Mouse (Mus musculus) embryo, embryonic 11.5 days (tissue): Measurements from ENCODE around the gene Actn1.
"Not testable (repeated sequence)": the region's sequence is repeated elsewhere in the genome, so short reads cannot be mapped to it uniquely, and the experiment has no call there.

Experiments
- DNase-seq: peaks from one replicate; pipeline ENCODE4 v3.0.0-alpha.2; 2012; ENCODE audit warnings: low read depth, low spot score

Actn1 gene

GRCm38 (mm10) chr12:80260056-80260743, at the start of gene Actn1:
TSS of gene Actn1 (minus strand) at chr12:80260371.
- peak; percentile 89 for DNase-seq

GRCm38 (mm10) chr12:80307556-80307955, 47.4 kb upstream of the Actn1 start:
- DNase-seq = no peak

GRCm38 (mm10) chr12:80304518-80304917, 44.3 kb upstream of the Actn1 start:
- no peak for DNase-seq

GRCm38 (mm10) chr12:80300833-80301456, 40.8 kb upstream of the Actn1 start:
- DNase-seq = no peak

GRCm38 (mm10) chr12:80298714-80299113, 38.5 kb upstream of the Actn1 start:
- DNase-seq = no peak

GRCm38 (mm10) chr12:80291895-80292435, 31.8 kb upstream of the Actn1 start:
- no peak for DNase-seq

GRCm38 (mm10) chr12:80290964-80291363, 30.8 kb upstream of the Actn1 start:
- DNase-seq = no peak

- no peak for DNase-seq
Measured at GRCm38 (mm10) chr12:80290483-80290882, 30.3 kb upstream of the Actn1 start.

- DNase-seq = no peak
Measured at GRCm38 (mm10) chr12:80289722-80290121, 29.6 kb upstream of the Actn1 start.

- DNase-seq = no peak
Measured at GRCm38 (mm10) chr12:80285890-80286289, 25.7 kb upstream of the Actn1 start.

- not testable (repeated sequence) for DNase-seq
Measured at GRCm38 (mm10) chr12:80284251-80284650, 24.1 kb upstream of the Actn1 start.

- DNase-seq = no peak
Measured at GRCm38 (mm10) chr12:80278866-80279265, 18.7 kb upstream of the Actn1 start.

GRCm38 (mm10) chr12:80277428-80277827, 17.3 kb upstream of the Actn1 start:
- no peak for DNase-seq

- no peak for DNase-seq
Measured at GRCm38 (mm10) chr12:80275187-80275820, 15.1 kb upstream of the Actn1 start.

- DNase-seq = peak; percentile 49
Measured at GRCm38 (mm10) chr12:80273020-80273686, 13.0 kb upstream of the Actn1 start.

GRCm38 (mm10) chr12:80271806-80272205, 11.6 kb upstream of the Actn1 start:
- DNase-seq = no peak

- DNase-seq = no peak
Measured at GRCm38 (mm10) chr12:80270924-80271323, 10.8 kb upstream of the Actn1 start.

- no peak for DNase-seq
Measured at GRCm38 (mm10) chr12:80269303-80269702, 9.1 kb upstream of the Actn1 start.

GRCm38 (mm10) chr12:80267962-80268361, 7.8 kb upstream of the Actn1 start:
- DNase-seq = no peak

GRCm38 (mm10) chr12:80264388-80264787, 4.2 kb upstream of the Actn1 start:
- DNase-seq = not testable (repeated sequence)

GRCm38 (mm10) chr12:80260744-80261695, 849 bp upstream of the Actn1 start:
- DNase-seq = no peak
